27 mouse cellular contexts compared by ENCODE assay signal in the genomic region with DNA sequence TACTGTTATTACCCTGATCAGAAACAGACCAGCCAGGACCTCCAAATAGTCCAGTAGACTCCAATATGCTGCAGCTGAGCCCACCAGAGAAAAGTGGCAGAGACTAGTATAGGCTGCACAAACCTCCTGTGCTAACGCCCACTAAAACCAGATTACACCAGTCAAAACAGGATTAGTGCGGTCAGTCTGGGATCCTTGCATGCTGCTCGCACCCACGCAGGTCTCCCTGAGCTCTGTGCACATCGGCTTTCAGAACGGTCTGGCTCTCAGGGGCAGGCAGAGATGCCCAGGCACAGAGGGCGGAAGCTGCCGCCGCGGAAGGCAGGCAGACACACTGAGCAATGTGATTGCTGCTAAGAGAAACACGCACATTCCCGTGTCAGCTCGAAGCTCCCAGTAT. TPM values are rescaled to one million over a fixed set of nuclear protein-coding genes. Genes with fewer than 3 reads are reported as not detected.
DNase-seq lines count a peak whose midpoint lies in the region; ATAC-seq and TF ChIP-seq lines count a peak whose summit lies in the region.
"Had no signal": no experiment of that assay in that cellular context is flagged by ENCODE, and none has a peak within 500 bp of the region (broad histone marks: within the 10 kb centered on the region; RNA-seq: fewer than 3 reads in every experiment).

No protein-coding gene starts in this region.

- H3K27ac ChIP-seq in forebrain, postnatal 0 days (ENCODE audit: low read depth, low read length): no peak overlapping the region
- H3K27ac ChIP-seq in forebrain, embryonic 15.5 days (replicated peaks): no peak overlapping the region
- no peak overlapping the region for H3K27ac ChIP-seq in kidney, embryonic 14.5 days (ENCODE audit: low read depth, low read length)
- H3K27ac ChIP-seq in limb, embryonic 14.5 days (replicated peaks; ENCODE audit: low read depth, low read length): no peak overlapping the region
- H3K27ac ChIP-seq in forebrain, embryonic 12.5 days: no peak overlapping the region
- no peak overlapping the region for H3K27ac ChIP-seq in forebrain, embryonic 10.5 days
- H3K27ac ChIP-seq: layer of hippocampus, adult 2 months had no signal

- DNase-seq in forebrain, postnatal 0 days: no peak
- no peak for DNase-seq in kidney, adult 9 months
- DNase-seq in ES-CJ7 (ENCODE audit: low read depth, low spot score): peak; percentile 72
- DNase-seq in limb, embryonic 14.5 days (ENCODE audit: low spot score): no peak
- DNase-seq in forebrain, embryonic 10.5 days (ENCODE audit: extremely low spot score, low spot score): no peak
- DNase-seq: adrenal gland, adult 2 months; cerebellum, adult 9-11 months; gastrocnemius, postnatal 25 days; heart, postnatal 4 days; kidney, postnatal 10 days; lung, adult 2 months; thymus, postnatal 25 days had no signal

- TF ChIP-seq POLR2A in limb, embryonic 14.5 days (IDR thresholded peaks at IDR 0.05; ENCODE audit: borderline replicate concordance, extremely low read depth, insufficient read depth, insufficient read length): no peak

- H3K4me1 ChIP-seq in forebrain, postnatal 0 days (ENCODE audit: insufficient read depth): no peaks in the 10 kb centered on the region
- peaks cover 3% of the 10 kb centered on the region; the same call in 1 of the 2 replicates for H3K4me1 ChIP-seq in forebrain, embryonic 15.5 days
- no peaks in the 10 kb centered on the region for H3K4me1 ChIP-seq in kidney, embryonic 14.5 days (ENCODE audit: control insufficient read depth, insufficient read depth, low read length)
- H3K4me1 ChIP-seq in limb, embryonic 14.5 days (ENCODE audit: control insufficient read depth, insufficient read depth, low read length): no peaks in the 10 kb centered on the region
- H3K4me1 ChIP-seq in forebrain, embryonic 12.5 days: no peaks in the 10 kb centered on the region
- peaks cover 13% of the 10 kb centered on the region; the same call in 1 of the 2 replicates for H3K4me1 ChIP-seq in forebrain, embryonic 10.5 days

- ATAC-seq in forebrain, postnatal 0 days: peak; percentile 25; the same call in 1 of the 2 replicates
- no peak for ATAC-seq in forebrain, embryonic 15.5 days (replicated peaks)
- peak; percentile 16; the same call in 1 of the 2 replicates for ATAC-seq in kidney, embryonic 14.5 days (ENCODE audit: low FRiP score, low TSS enrichment)
- ATAC-seq in limb, embryonic 14.5 days (ENCODE audit: low FRiP score, low read depth): no peak
- ATAC-seq in forebrain, embryonic 12.5 days (ENCODE audit: low FRiP score): no peak
- ATAC-seq: CD4-positive, CD25-positive, alpha-beta regulatory T cell, adult 4 months; forebrain, embryonic 14.5 days; hindbrain, embryonic 16.5 days; intestine, postnatal 0 days had no signal

- H3K4me3 ChIP-seq in forebrain, postnatal 0 days (ENCODE audit: low read depth, low read length): no peak overlapping the region
- H3K4me3 ChIP-seq in forebrain, embryonic 15.5 days: no peak overlapping the region
- no peak overlapping the region for H3K4me3 ChIP-seq in kidney, embryonic 14.5 days (ENCODE audit: low read length)
- no peak overlapping the region for H3K4me3 ChIP-seq in limb, embryonic 14.5 days (replicated peaks; ENCODE audit: low read length)
- H3K4me3 ChIP-seq in forebrain, embryonic 12.5 days (replicated peaks): no peak overlapping the region
- no peak overlapping the region for H3K4me3 ChIP-seq in forebrain, embryonic 10.5 days
- H3K4me3 ChIP-seq: layer of hippocampus, adult 2 months; megakaryocyte, embryonic 14.5 days had no signal

- no peaks in the 10 kb centered on the region for H3K27me3 ChIP-seq in forebrain, postnatal 0 days (ENCODE audit: insufficient read depth, low read length)
- H3K27me3 ChIP-seq in forebrain, embryonic 15.5 days: no peaks in the 10 kb centered on the region
- no peaks in the 10 kb centered on the region for H3K27me3 ChIP-seq in kidney, embryonic 14.5 days (ENCODE audit: control insufficient read depth, insufficient read depth, low read length)
- H3K27me3 ChIP-seq in limb, embryonic 14.5 days (ENCODE audit: control insufficient read depth, insufficient read depth, low read length): no peaks in the 10 kb centered on the region
- H3K27me3 ChIP-seq in forebrain, embryonic 12.5 days: 0 out of 2 replicates have a peak, but pooled peaks cover 5% of the 10 kb centered on the region
- peaks cover 24% of the 10 kb centered on the region for H3K27me3 ChIP-seq in forebrain, embryonic 10.5 days (ENCODE audit: poor library complexity, severe bottlenecking)

- H3K4me2 ChIP-seq in forebrain, postnatal 0 days (ENCODE audit: low read depth): no peak overlapping the region
- no peak overlapping the region for H3K4me2 ChIP-seq in forebrain, embryonic 15.5 days (replicated peaks)
- H3K4me2 ChIP-seq in kidney, embryonic 14.5 days (replicated peaks; ENCODE audit: low read depth, low read length): no peak overlapping the region
- no peak overlapping the region for H3K4me2 ChIP-seq in limb, embryonic 14.5 days (replicated peaks; ENCODE audit: low read depth, low read length, severe bottlenecking)
- no peak overlapping the region for H3K4me2 ChIP-seq in forebrain, embryonic 12.5 days
- H3K4me2 ChIP-seq: liver, embryonic 11.5 days had no signal

- no peaks in the 10 kb centered on the region for H3K9me3 ChIP-seq in forebrain, postnatal 0 days (ENCODE audit: low read length)
- no peaks in the 10 kb centered on the region for H3K9me3 ChIP-seq in forebrain, embryonic 15.5 days
- no peaks in the 10 kb centered on the region for H3K9me3 ChIP-seq in kidney, embryonic 14.5 days (ENCODE audit: control insufficient read depth, low read length)
- no peaks in the 10 kb centered on the region for H3K9me3 ChIP-seq in limb, embryonic 14.5 days (ENCODE audit: control insufficient read depth, low read length)
- H3K9me3 ChIP-seq in forebrain, embryonic 12.5 days: no peaks in the 10 kb centered on the region
- no peaks in the 10 kb centered on the region for H3K9me3 ChIP-seq in forebrain, embryonic 10.5 days
- H3K9me3 ChIP-seq: megakaryocyte, embryonic 14.5 days had no signal

- H3K9ac ChIP-seq in forebrain, postnatal 0 days: no peak overlapping the region
- H3K9ac ChIP-seq in forebrain, embryonic 15.5 days (replicated peaks): no peak overlapping the region
- H3K9ac ChIP-seq in kidney, embryonic 14.5 days (ENCODE audit: low read depth, low read length): no peak overlapping the region
- H3K9ac ChIP-seq in limb, embryonic 14.5 days (ENCODE audit: low read depth, low read length, severe bottlenecking): 0 out of 2 replicates have a peak overlapping the region, but pooled peaks have one; percentile 25
- H3K9ac ChIP-seq in forebrain, embryonic 12.5 days: no peak overlapping the region

- WGBS in forebrain, postnatal 0 days: 72% methylated on average over 13 of the region's 13 CpGs
- WGBS in forebrain, embryonic 15.5 days: 76% methylated on average over 13 of the region's 13 CpGs
- 84% methylated on average over 13 of the region's 13 CpGs for WGBS in kidney, embryonic 14.5 days
- WGBS in limb, embryonic 14.5 days: 79% methylated on average over 13 of the region's 13 CpGs
- 79% methylated on average over 13 of the region's 13 CpGs for WGBS in forebrain, embryonic 12.5 days
- WGBS in forebrain, embryonic 10.5 days: 79% methylated on average over 13 of the region's 13 CpGs

- no peaks in the 10 kb centered on the region for H3K36me3 ChIP-seq in forebrain, postnatal 0 days (ENCODE audit: insufficient read depth)
- no peaks in the 10 kb centered on the region for H3K36me3 ChIP-seq in forebrain, embryonic 15.5 days
- no peaks in the 10 kb centered on the region for H3K36me3 ChIP-seq in kidney, embryonic 14.5 days (ENCODE audit: control insufficient read depth, insufficient read depth, low read length)
- H3K36me3 ChIP-seq in limb, embryonic 14.5 days (ENCODE audit: control insufficient read depth, insufficient read depth, low read length): no peaks in the 10 kb centered on the region
- no peaks in the 10 kb centered on the region for H3K36me3 ChIP-seq in forebrain, embryonic 12.5 days (replicated peaks)
- H3K36me3 ChIP-seq in forebrain, embryonic 10.5 days (replicated peaks): no peaks in the 10 kb centered on the region

- TF ChIP-seq CTCF in forebrain, postnatal 0 days (IDR thresholded peaks at IDR 0.05; ENCODE audit: low read depth): no peak

RNA-seq across cellular contexts. Expression of a gene that starts 8.1 kb away (rescaled TPM):
- 3.5 and 6.7 TPM in 2 replicates for total RNA-seq in forebrain, postnatal 0 days (2014; rRNA removed)
- 3.5 and 4.5 TPM in 2 replicates for polyA plus RNA-seq in forebrain, postnatal 0 days (2015; fragmentation: Nextera tagmentation; extraction: Ambion mirVana)
- 3.7 and 5.6 TPM in 2 replicates for polyA plus RNA-seq in forebrain, embryonic 15.5 days (2015; fragmentation: Nextera tagmentation; extraction: Ambion mirVana)
- polyA plus RNA-seq in kidney, embryonic 14.5 days (2014; fragmentation: Nextera tagmentation; extraction: Ambion mirVana): 20.9 and 26.1 TPM in 2 replicates
- polyA plus RNA-seq in limb, embryonic 14.5 days (2012; rRNA removed): 19.9 and 23.9 TPM in 2 replicates
- polyA plus RNA-seq in limb, embryonic 14.5 days (2014; fragmentation: Nextera tagmentation; extraction: Ambion mirVana): 13.6 and 14.2 TPM in 2 replicates
- 4.1 and 4.6 TPM in 2 replicates for polyA plus RNA-seq in forebrain, embryonic 12.5 days (2016; fragmentation: Nextera tagmentation; extraction: Ambion mirVana)
- 7.2 and 7.6 TPM in 2 replicates for polyA plus RNA-seq in forebrain, embryonic 10.5 days (2016; fragmentation: Nextera tagmentation; extraction: Ambion mirVana)
- polyA plus RNA-seq: CD4-positive, CD25-positive, alpha-beta regulatory T cell, adult 4 months had no signal

RNA-seq across cellular contexts. Expression of a gene that starts 39.2 kb away (rescaled TPM):
- 0.08 TPM in 1 of 2 replicates, not detected in the other for total RNA-seq in forebrain, postnatal 0 days (2014; rRNA removed)
- polyA plus RNA-seq in forebrain, postnatal 0 days (2015; fragmentation: Nextera tagmentation; extraction: Ambion mirVana): 0.08 and 0.28 TPM in 2 replicates
- polyA plus RNA-seq in forebrain, embryonic 15.5 days (2015; fragmentation: Nextera tagmentation; extraction: Ambion mirVana): 0.15 and 0.34 TPM in 2 replicates
- polyA plus RNA-seq in kidney, embryonic 14.5 days (2014; fragmentation: Nextera tagmentation; extraction: Ambion mirVana): not detected in 2 replicates
- 0.03 and 0.04 TPM in 2 replicates for polyA plus RNA-seq in limb, embryonic 14.5 days (2012; rRNA removed)
- not detected in 2 replicates for polyA plus RNA-seq in limb, embryonic 14.5 days (2014; fragmentation: Nextera tagmentation; extraction: Ambion mirVana)
- polyA plus RNA-seq in forebrain, embryonic 12.5 days (2016; fragmentation: Nextera tagmentation; extraction: Ambion mirVana): not detected in 2 replicates
- not detected in 2 replicates for polyA plus RNA-seq in forebrain, embryonic 10.5 days (2016; fragmentation: Nextera tagmentation; extraction: Ambion mirVana)
- total RNA-seq: adrenal gland, adult 2 months; gastrocnemius, postnatal 25 days; heart, adult 8-10 months; heart, postnatal 4 days; left cerebral cortex, adult 18-20 months; left cerebral cortex, postnatal 36 days; MEL had no signal
- polyA plus RNA-seq: adrenal gland, adult 2 months; CD4-positive, CD25-positive, alpha-beta regulatory T cell, adult 4 months; intestine, postnatal 0 days; liver, embryonic 11.5 days; lung, adult 2 months; neural tube, embryonic 11.5 days had no signal

RNA-seq across cellular contexts. Expression of a gene that starts 43.9 kb away (rescaled TPM):
- 2.4 and 5.0 TPM in 2 replicates for total RNA-seq in forebrain, postnatal 0 days (2014; rRNA removed)
- 1.6 and 2.5 TPM in 2 replicates for polyA plus RNA-seq in forebrain, postnatal 0 days (2015; fragmentation: Nextera tagmentation; extraction: Ambion mirVana)
- polyA plus RNA-seq in forebrain, embryonic 15.5 days (2015; fragmentation: Nextera tagmentation; extraction: Ambion mirVana): 0.27 and 0.38 TPM in 2 replicates
- not detected in 2 replicates for polyA plus RNA-seq in kidney, embryonic 14.5 days (2014; fragmentation: Nextera tagmentation; extraction: Ambion mirVana)
- 0.10 and 0.37 TPM in 2 replicates for polyA plus RNA-seq in limb, embryonic 14.5 days (2012; rRNA removed)
- 0.08 TPM in 1 of 2 replicates, not detected in the other for polyA plus RNA-seq in limb, embryonic 14.5 days (2014; fragmentation: Nextera tagmentation; extraction: Ambion mirVana)
- polyA plus RNA-seq in forebrain, embryonic 12.5 days (2016; fragmentation: Nextera tagmentation; extraction: Ambion mirVana): 0.10 TPM in 1 of 2 replicates, not detected in the other
- 0.32 and 0.36 TPM in 2 replicates for polyA plus RNA-seq in forebrain, embryonic 10.5 days (2016; fragmentation: Nextera tagmentation; extraction: Ambion mirVana)
- total RNA-seq: gastrocnemius, postnatal 25 days; heart, adult 8-10 months; heart, postnatal 4 days; MEL had no signal
- polyA plus RNA-seq: CD4-positive, CD25-positive, alpha-beta regulatory T cell, adult 4 months had no signal

Comparison
In these comparisons a context has a peak if more than half of its experiments do, and no peak if none do; other contexts are left out.
1. ATAC-seq: peak in forebrain, postnatal 0 days (single experiment) and kidney, embryonic 14.5 days (single experiment); none in forebrain, embryonic 15.5 days (single experiment), limb, embryonic 14.5 days (single experiment) and forebrain, embryonic 12.5 days (single experiment).